Mouse (Mus musculus): ENCODE results near the gene Rnps1. TPM values are rescaled to one million over a fixed set of nuclear protein-coding genes. Genes with fewer than 3 reads are reported as not detected.

The Rnps1 gene
- total and polyA plus RNA-seq, 2 experiments, result 17.3 to 37.6 TPM

GRCm38 (mm10) chr17:24473612-24474275, 59.4 kb downstream of the Rnps1 start, which contains the start of gene Bricd5:
Bricd5 (plus strand) TSS chr17:24473884.
- Histone ChIP-seq H3K27me3 (ENCODE audit: control insufficient read depth, insufficient read depth, low read length) (no peaks in the 10 kb centered on the region), H3K4me1 (ENCODE audit: control insufficient read depth, insufficient read depth, low read length) (peaks cover 14% of the 10 kb centered on the region), H3K4me3 (ENCODE audit: insufficient read depth, low read depth, low read length) (no peak within 1 kb of the TSS), H3K27ac (replicated peaks; ENCODE audit: insufficient read depth, low read depth, low read length) (no peak within 1 kb of the TSS), H3K9ac (ENCODE audit: low read depth, low read length) (no peak within 1 kb of the TSS), H3K36me3 (ENCODE audit: control insufficient read depth, insufficient read depth, low read length) (no peaks in the 10 kb centered on the region; the same call in 1 of the 2 replicates), H3K79me2 (ENCODE audit: control insufficient read depth, insufficient read depth, low read length) (peaks cover 7% of the 10 kb centered on the region)
- no peak for DNase-seq (ENCODE audit: extremely low read depth, low read depth, low spot score)
- 85% methylated on average over 6 of the region's 6 CpGs for WGBS
- TF ChIP-seq CTCF (IDR thresholded peaks at IDR 0.05; ENCODE audit: low read depth, low read length) (no peak), POLR2A (IDR thresholded peaks at IDR 0.05; ENCODE audit: extremely low read depth, insufficient read depth, low read length) (no peak)

GRCm38 (mm10) chr17:24474557-24474956, 60.2 kb downstream of the Rnps1 start:
- peaks cover 7% of the 10 kb centered on the region for H3K79me2 ChIP-seq (ENCODE audit: control insufficient read depth, insufficient read depth, low read length)
- no peaks in the 10 kb centered on the region for H3K27me3 ChIP-seq (ENCODE audit: control insufficient read depth, insufficient read depth, low read length)
- TF ChIP-seq POLR2A (IDR thresholded peaks at IDR 0.05; ENCODE audit: extremely low read depth, insufficient read depth, low read length) (no peak), CTCF (IDR thresholded peaks at IDR 0.05; ENCODE audit: low read depth, low read length) (no peak)
- no peak overlapping the region for H3K9ac ChIP-seq (ENCODE audit: low read depth, low read length)
- no peaks in the 10 kb centered on the region; the same call in 1 of the 2 replicates for H3K36me3 ChIP-seq (ENCODE audit: control insufficient read depth, insufficient read depth, low read length)
- no peak overlapping the region for H3K27ac ChIP-seq (replicated peaks; ENCODE audit: insufficient read depth, low read depth, low read length)
- H3K4me3 ChIP-seq (ENCODE audit: insufficient read depth, low read depth, low read length), result no peak overlapping the region
- DNase-seq (ENCODE audit: extremely low read depth, low read depth, low spot score), result no peak
- 95% methylated on average over 5 of the region's 5 CpGs for WGBS
- H3K4me1 ChIP-seq (ENCODE audit: control insufficient read depth, insufficient read depth, low read length), result peaks cover 14% of the 10 kb centered on the region

Other genes with a start within 250 kb of the Rnps1 start
- 40.0 and 68.4 TPM in 2 replicates for gene Atp6v0c, start 244.9 kb upstream of the Rnps1 start, total RNA-seq (2014; rRNA removed)
- gene Atp6v0c, start 244.9 kb upstream of the Rnps1 start, polyA plus RNA-seq (2012; rRNA removed), result 625 and 644 TPM in 2 replicates
- gene Tbc1d24, start 209.0 kb upstream of the Rnps1 start, total RNA-seq (2014; rRNA removed), result 13.3 and 22.2 TPM in 2 replicates
- 23.6 and 31.5 TPM in 2 replicates for gene Tbc1d24, start 209.0 kb upstream of the Rnps1 start, polyA plus RNA-seq (2012; rRNA removed)
- gene Ntn3, start 205.0 kb upstream of the Rnps1 start, total RNA-seq (2014; rRNA removed), result 2.3 and 2.8 TPM in 2 replicates
- gene Ntn3, start 205.0 kb upstream of the Rnps1 start, polyA plus RNA-seq (2012; rRNA removed), result 7.4 and 7.8 TPM in 2 replicates
- 44.1 and 53.2 TPM in 2 replicates for gene Tedc2, start 193.7 kb upstream of the Rnps1 start, total RNA-seq (2014; rRNA removed)
- 61.4 and 78.0 TPM in 2 replicates for gene Tedc2, start 193.7 kb upstream of the Rnps1 start, polyA plus RNA-seq (2012; rRNA removed)
- 3.0 and 3.5 TPM in 2 replicates for gene Ccnf, start 163.1 kb upstream of the Rnps1 start, total RNA-seq (2014; rRNA removed)
- gene Ccnf, start 163.1 kb upstream of the Rnps1 start, polyA plus RNA-seq (2012; rRNA removed), result 5.5 and 6.5 TPM in 2 replicates
- gene Abca17, start 63.5 kb upstream of the Rnps1 start, total RNA-seq (2014; rRNA removed), result not detected in 2 replicates
- gene Abca17, start 63.5 kb upstream of the Rnps1 start, polyA plus RNA-seq (2012; rRNA removed), result 0.02 TPM in 1 of 2 replicates, not detected in the other
- 36.0 and 46.1 TPM in 2 replicates for gene Abca3, start 62.6 kb upstream of the Rnps1 start, total RNA-seq (2014; rRNA removed)
- 70.0 and 76.6 TPM in 2 replicates for gene Abca3, start 62.6 kb upstream of the Rnps1 start, polyA plus RNA-seq (2012; rRNA removed)
- gene Eci1, start 12.1 kb downstream of the Rnps1 start, total RNA-seq (2014; rRNA removed), result 176 and 218 TPM in 2 replicates
- gene Eci1, start 12.1 kb downstream of the Rnps1 start, polyA plus RNA-seq (2012; rRNA removed), result 249 and 286 TPM in 2 replicates
- 0.74 and 1.2 TPM in 2 replicates for gene Dnase1l2, start 28.5 kb downstream of the Rnps1 start, total RNA-seq (2014; rRNA removed)
- 1.7 and 2.4 TPM in 2 replicates for gene Dnase1l2, start 28.5 kb downstream of the Rnps1 start, polyA plus RNA-seq (2012; rRNA removed)
- gene E4f1, start 55.7 kb downstream of the Rnps1 start, total RNA-seq (2014; rRNA removed), result 5.6 and 6.7 TPM in 2 replicates
- gene E4f1, start 55.7 kb downstream of the Rnps1 start, polyA plus RNA-seq (2012; rRNA removed), result 21.6 and 33.3 TPM in 2 replicates
- gene Pgp, start 55.8 kb downstream of the Rnps1 start, total RNA-seq (2014; rRNA removed), result 9.2 and 11.9 TPM in 2 replicates
- gene Pgp, start 55.8 kb downstream of the Rnps1 start, polyA plus RNA-seq (2012; rRNA removed), result 25.8 and 26.6 TPM in 2 replicates
- not detected in 2 replicates for gene Bricd5, start 59.3 kb downstream of the Rnps1 start, total RNA-seq (2014; rRNA removed)
- 0.24 and 0.67 TPM in 2 replicates for gene Bricd5, start 59.3 kb downstream of the Rnps1 start, polyA plus RNA-seq (2012; rRNA removed)
- 3.5 and 3.9 TPM in 2 replicates for gene Mlst8, start 64.5 kb downstream of the Rnps1 start, total RNA-seq (2014; rRNA removed)
- gene Mlst8, start 64.5 kb downstream of the Rnps1 start, polyA plus RNA-seq (2012; rRNA removed), result 12.9 and 16.7 TPM in 2 replicates
- gene Caskin1, start 74.0 kb downstream of the Rnps1 start, total RNA-seq (2014; rRNA removed), result under 0.01 and 0.18 TPM in 2 replicates
- gene Caskin1, start 74.0 kb downstream of the Rnps1 start, polyA plus RNA-seq (2012; rRNA removed), result 0.18 and 0.26 TPM in 2 replicates
- gene Traf7, start 113.4 kb downstream of the Rnps1 start, total RNA-seq (2014; rRNA removed), result 13.4 and 14.4 TPM in 2 replicates
- 25.3 and 47.5 TPM in 2 replicates for gene Traf7, start 113.4 kb downstream of the Rnps1 start, polyA plus RNA-seq (2012; rRNA removed)
- 0.13 and 0.37 TPM in 2 replicates for gene Rab26, start 119.6 kb downstream of the Rnps1 start, total RNA-seq (2014; rRNA removed)
- gene Rab26, start 119.6 kb downstream of the Rnps1 start, polyA plus RNA-seq (2012; rRNA removed), result 0.15 and 0.40 TPM in 2 replicates
- 9.9 and 11.4 TPM in 2 replicates for gene Pkd1, start 135.3 kb downstream of the Rnps1 start, total RNA-seq (2014; rRNA removed)
- 14.7 and 17.4 TPM in 2 replicates for gene Pkd1, start 135.3 kb downstream of the Rnps1 start, polyA plus RNA-seq (2012; rRNA removed)
- gene Tsc2, start 218.1 kb downstream of the Rnps1 start, total RNA-seq (2014; rRNA removed), result 19.5 and 27.9 TPM in 2 replicates
- 63.4 and 79.3 TPM in 2 replicates for gene Tsc2, start 218.1 kb downstream of the Rnps1 start, polyA plus RNA-seq (2012; rRNA removed)
- 8.1 and 9.7 TPM in 2 replicates for gene Nthl1, start 218.1 kb downstream of the Rnps1 start, total RNA-seq (2014; rRNA removed)
- 11.3 and 11.5 TPM in 2 replicates for gene Nthl1, start 218.1 kb downstream of the Rnps1 start, polyA plus RNA-seq (2012; rRNA removed)
- 8.8 and 13.6 TPM in 2 replicates for gene Slc9a3r2, start 235.8 kb downstream of the Rnps1 start, total RNA-seq (2014; rRNA removed)
- 24.9 and 31.5 TPM in 2 replicates for gene Slc9a3r2, start 235.8 kb downstream of the Rnps1 start, polyA plus RNA-seq (2012; rRNA removed)
- not detected in 2 replicates for gene Npw, start 243.9 kb downstream of the Rnps1 start, total RNA-seq (2014; rRNA removed)
- gene Npw, start 243.9 kb downstream of the Rnps1 start, polyA plus RNA-seq (2012; rRNA removed), result not detected in 2 replicates